Mouse (Mus musculus): ENCODE data around the gene Sbk2.

DNA sequence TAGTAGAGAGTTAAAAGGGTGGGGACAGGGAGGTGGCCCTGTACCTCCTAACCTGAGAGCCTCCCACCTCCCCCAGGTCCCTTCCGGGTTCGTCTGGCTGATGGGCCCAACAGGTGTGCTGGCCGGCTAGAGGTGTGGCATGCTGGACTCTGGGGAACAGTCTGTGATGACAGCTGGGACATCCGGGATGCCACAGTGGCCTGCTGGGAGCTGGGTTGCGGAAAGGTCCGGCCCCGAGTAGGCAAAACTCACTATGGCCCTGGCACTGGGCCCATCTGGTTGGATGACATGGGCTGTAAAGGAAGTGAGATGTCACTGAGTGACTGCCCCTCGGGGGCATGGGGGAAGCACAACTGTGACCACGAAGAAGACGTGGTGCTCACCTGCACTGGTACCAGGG lies 27.4 kb downstream of the Sbk2 start:
- no peak for TF ChIP-seq CTCF (IDR thresholded peaks at IDR 0.05; ENCODE audit: insufficient read depth, low read depth, low read length)
- no peak for TF ChIP-seq POLR2A (IDR thresholded peaks at IDR 0.05; ENCODE audit: insufficient read depth, low read depth, low read length)
